Mouse (Mus musculus) gastrocnemius, postnatal 36 days (tissue): ENCODE data around the gene Map10. TPM values are rescaled to one million over a fixed set of nuclear protein-coding genes. Genes with fewer than 3 reads are reported as not detected.

Source experiments
- DNase-seq, 2 experiments: peaks; one replicate each; pipeline ENCODE4 v3.0.0; 2022
- intact Hi-C: fragments of 180-260 bp; cut with DNase I; formaldehyde crosslinking; loops from one replicate; pipeline ENCODE4 v1.15.1; 2025
- total RNA-seq, 2 experiments: library from RNA; stranded (reverse); gene quantifications; 2 replicates each; pipeline ENCODE4 v1.2.3; 2021

The Map10 gene
- total RNA-seq, 2 experiments from 2014 or later = 1.9 to 2.3 TPM

DNA sequence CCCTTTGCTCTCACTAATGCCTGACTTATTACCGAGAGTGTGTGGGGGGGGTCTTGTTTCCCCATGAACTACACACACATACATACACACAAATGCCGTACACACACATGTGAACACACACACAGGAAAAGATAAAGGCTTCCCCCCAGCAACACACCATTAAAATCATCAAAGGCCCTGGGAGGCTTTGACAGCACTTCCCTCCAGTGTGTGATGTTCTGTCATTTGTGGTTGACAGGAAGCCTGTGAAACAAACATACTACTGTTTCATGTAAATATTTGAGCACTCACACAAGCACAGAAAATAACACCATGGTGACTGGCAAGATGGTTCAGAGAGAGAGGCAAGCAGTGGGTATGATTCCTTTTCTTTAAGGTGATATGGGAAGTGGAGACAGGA is 2.4 kb upstream of the Map10 start:
- intact Hi-C loops = loop anchor here (5.0 kb wide), 1 partner anchor 95 kb away; no protein-coding TSS in a partner anchor
- DNase-seq = no peak

GRCm38 (mm10) chr8:125669159-125669699 is 389 bp upstream of the Map10 start:
- no peak for DNase-seq
- intact Hi-C loops = loop anchor here (5.0 kb wide), 1 partner anchor 97 kb away; no protein-coding TSS in a partner anchor

GRCm38 (mm10) chr8:125670420-125670819 is 802 bp downstream of the Map10 start:
- intact Hi-C loops = no loop called here
- DNase-seq = no peak

DNA sequence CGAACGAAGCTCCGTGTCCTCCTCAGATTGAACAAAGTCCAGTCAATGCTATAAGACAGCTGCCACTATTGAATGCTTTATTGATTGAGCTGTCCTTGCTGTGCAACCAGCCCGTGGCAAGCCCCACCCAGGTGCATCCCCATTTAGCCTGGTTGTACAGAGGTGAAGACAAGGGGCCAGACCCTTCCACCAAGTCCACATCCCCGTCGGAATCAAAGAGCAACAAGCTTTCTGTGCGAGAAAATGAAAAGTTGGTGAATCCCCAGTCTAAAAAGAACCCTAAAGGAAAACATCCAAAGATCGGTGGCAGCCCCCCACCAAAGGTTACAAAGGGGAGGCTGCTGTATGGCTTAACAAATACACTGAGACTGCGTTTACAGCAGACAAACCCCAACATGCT is 1.3 kb downstream of the Map10 start:
- DNase-seq = no peak

DNA sequence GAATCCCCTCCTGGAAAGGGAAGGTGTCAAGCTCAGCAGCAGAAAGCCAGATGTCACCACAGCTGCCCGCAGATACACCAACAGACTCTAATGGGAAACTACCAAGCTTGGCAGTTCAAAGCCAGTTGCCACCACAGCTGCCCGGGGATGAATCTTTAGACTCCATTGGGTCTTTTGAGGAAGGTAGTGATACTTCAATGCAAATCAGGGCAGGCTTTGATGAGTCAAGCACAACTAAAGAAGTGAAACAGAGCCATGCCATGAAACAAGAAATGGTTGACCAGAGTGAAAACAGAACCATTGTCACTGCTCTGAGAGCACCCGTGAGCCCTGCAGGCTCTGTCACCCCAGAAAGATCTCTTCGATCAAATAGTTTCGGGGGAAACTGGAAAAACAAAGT is 1.8 kb downstream of the Map10 start:
- DNase-seq = no peak
- intact Hi-C loops = no loop called here

More for the DNA sequence above, 1.3 kb downstream of the Map10 start:
- intact Hi-C loops = no loop called here

DNA sequence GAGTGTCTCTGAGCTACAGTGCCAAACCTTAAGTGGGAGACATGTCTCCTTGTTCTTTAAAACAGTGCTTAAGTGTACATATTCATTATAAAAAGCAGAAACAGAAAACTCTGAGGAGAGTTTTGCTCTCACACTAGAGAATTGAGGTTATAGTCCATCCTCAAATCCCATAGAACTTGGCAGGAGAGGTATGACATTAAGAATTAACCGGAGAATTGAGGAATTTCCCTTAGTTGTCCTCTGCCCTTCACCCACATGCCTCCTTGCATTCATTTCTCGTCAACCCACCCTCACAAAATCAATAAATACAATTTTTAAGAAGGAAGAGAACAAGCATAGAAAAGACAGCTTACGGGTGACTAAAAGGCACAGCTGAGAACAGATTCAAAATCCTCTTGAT is 6.2 kb downstream of the Map10 start:
- intact Hi-C loops = no loop called here
- DNase-seq = no peak

DNA sequence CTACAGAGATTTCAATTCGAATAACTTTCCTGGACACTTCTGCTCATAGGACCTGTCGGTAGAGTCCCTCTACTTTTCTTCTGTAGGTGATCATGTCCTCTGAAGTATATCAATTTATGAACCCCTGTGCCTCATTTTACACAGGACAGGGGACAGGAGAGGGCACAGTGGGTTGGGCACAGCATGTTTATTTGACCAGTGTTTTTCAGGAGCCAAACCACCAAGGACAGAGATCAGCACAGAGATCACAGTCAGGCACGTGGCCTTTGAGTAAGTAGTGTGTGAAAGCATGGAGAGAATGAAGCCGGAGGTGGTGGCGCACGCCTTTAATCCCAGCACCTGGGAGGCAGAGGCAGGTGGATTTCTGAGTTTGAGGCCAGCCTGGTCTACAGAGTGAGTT is 7.9 kb downstream of the Map10 start:
- intact Hi-C loops = no loop called here

DNA sequence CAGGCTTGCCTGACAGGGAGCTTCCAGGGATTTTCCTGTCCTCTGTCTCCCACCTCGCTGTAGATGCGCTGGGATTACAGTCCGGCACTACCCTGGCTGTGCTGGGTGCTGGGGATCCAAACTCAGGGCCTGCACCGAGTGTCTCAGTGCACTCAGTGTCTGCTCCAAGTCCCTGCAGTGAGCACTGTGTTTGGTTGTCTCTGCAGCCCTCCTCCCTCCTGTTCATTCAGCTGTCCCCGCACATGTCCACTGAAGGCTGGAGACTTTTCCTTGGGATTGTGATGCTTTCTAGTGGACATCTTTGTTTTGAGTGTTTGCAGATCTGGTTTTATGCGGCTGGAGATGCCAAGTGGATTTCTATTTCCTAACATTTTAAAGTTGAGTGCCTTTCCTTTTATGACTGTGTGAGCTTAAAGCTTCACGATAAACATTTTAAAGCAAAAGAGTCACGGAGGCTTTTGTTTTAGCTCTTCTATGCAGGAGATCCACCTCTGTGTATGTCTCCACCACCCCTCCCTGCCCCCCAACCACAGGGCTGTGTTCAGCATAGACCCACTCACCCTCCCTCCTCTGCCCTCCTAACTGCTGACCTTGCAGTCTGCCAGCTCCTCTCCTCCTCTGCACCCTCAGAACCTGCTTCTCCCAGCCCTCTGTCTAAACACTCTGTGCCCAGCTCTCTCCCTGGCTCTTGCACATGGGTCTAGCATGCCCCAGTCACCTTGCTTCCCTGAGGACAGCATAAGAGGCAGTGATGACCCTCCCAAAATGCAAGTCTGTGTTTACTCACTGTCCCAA is 9.4 kb downstream of the Map10 start:
- DNase-seq = no peak
- intact Hi-C loops = no loop called here

More for the DNA sequence above, 7.9 kb downstream of the Map10 start:
- no peak for DNase-seq

DNA sequence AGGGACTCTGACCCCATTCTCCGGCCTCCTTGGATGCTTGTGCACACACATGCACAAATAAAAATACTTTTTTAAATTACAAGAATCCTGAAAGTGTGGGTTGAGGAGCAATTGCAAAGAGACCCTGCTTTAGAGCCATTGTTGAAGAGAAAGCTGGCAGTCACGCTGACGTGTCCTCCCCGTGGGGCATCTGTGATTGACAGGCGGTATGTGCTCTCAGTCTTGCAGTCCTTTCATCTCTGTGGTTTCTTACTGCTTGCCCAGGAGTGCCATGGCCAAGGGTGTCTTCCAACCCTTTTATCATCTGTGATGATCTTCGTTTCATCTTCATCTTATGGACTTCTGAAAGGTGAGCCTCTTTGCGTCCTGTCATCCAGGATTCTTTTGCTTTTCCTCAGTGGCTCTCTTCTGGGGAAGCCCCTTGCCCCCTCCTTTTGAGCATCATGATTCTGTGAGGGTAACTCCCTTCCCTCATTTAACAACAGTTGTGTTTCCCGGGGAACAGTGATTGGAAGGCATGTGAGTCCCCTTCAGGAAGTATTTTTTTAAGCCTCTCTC is 11.3 kb downstream of the Map10 start:
- DNase-seq = no peak
- intact Hi-C loops = no loop called here

GRCm38 (mm10) chr8:125685216-125685760 is 15.7 kb downstream of the Map10 start:
- intact Hi-C loops = no loop called here
- peak in 1 of 2 experiments; percentile 13 for DNase-seq

GRCm38 (mm10) chr8:125686221-125686865 is 16.7 kb downstream of the Map10 start:
- intact Hi-C loops = no loop called here
- DNase-seq = no peak

GRCm38 (mm10) chr8:125690166-125690915 is 20.7 kb downstream of the Map10 start:
- DNase-seq = no peak
- intact Hi-C loops = no loop called here

DNA sequence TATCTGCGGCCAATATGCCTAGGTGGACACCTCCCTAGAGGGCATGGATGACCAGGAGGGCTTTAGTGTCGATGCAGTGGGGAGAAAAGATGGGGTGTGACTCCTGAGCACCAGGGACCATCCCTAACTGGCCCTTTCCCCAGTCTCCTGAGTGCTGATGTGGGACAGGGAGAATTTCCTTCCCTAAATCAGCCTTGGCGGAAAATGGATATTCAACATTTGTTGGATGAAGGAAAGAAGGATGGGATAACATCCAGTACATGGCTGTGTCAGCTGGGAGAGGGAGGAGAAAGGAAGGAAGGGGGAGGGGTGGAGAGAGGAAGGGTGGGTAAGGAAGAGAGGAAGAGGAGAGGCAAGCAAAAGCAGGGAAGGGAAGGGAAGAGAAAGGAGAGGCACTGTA is 21.3 kb downstream of the Map10 start:
- intact Hi-C loops = no loop called here
- DNase-seq = no peak

- no peak for DNase-seq
- intact Hi-C loops = no loop called here
Observed at GRCm38 (mm10) chr8:125692447-125692846, 22.8 kb downstream of the Map10 start.

GRCm38 (mm10) chr8:125693197-125693596 is 23.6 kb downstream of the Map10 start:
- intact Hi-C loops = no loop called here

DNA sequence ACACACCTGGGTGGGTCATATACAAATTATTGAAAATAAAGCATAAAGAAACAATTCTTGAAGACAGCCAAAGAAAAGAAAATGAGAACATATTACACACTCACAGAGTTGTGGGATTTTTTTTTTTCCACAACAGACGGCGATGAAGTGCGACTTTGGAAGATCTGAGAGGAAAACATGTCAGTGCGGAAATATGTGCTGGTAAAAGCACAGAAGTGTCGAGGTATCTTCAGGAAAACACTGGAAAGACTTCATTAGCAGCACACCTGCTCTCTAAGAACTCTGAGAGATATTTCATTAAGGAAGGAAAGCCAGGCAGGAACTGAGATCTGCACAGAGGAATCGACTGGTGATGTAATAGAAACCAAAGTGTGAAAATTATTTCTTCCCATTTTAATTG is 26.3 kb downstream of the Map10 start:
- intact Hi-C loops = no loop called here

More at GRCm38 (mm10) chr8:125693197-125693596, 23.6 kb downstream of the Map10 start:
- DNase-seq = no peak

DNA sequence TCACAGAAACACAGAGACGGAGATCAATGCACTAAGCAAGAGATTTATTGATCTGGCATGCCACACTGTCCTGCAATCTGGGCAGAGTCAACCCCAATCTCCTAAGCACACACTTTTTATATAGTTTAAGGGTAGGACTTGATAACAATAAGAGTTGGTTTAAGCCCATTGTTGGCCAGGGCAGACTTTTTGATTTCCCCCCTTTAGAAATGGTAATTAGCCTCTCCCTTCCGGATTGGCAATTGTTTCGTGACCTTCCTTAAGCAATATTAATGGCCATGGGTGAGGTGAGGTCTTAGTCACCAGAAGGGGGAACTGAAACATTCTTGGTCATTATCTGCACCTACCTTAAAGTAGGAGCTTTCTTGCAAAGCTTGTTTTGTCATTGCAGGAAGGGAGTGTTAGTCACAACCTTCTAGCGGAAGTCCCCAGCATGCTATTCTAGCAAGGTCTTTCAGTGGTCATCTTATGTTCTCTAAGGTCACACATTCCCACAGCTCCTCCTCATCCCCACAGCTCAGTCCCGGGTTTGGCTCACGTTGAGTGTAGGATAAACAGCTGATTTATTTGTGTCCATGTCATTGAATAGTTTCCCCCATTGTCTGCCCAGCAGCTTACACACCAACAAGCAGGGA is 29.9 kb downstream of the Map10 start:
- intact Hi-C loops = no loop called here
- DNase-seq = no peak

More for the DNA sequence above, 26.3 kb downstream of the Map10 start:
- no peak for DNase-seq

- intact Hi-C loops = no loop called here
- no peak for DNase-seq
Observed at GRCm38 (mm10) chr8:125700407-125700806, 30.8 kb downstream of the Map10 start.

GRCm38 (mm10) chr8:125702868-125703473 is 33.4 kb downstream of the Map10 start:
- intact Hi-C loops = no loop called here
- no peak for DNase-seq
